Mouse (Mus musculus): Measurements from ENCODE around the gene Kcnq1. TPM values are rescaled to one million over a fixed set of nuclear protein-coding genes. Genes with fewer than 3 reads are reported as not detected.

Kcnq1 gene
- total RNA-seq, 2 experiments from 2014 or later = 4.4 to 5.0 TPM

DNA sequence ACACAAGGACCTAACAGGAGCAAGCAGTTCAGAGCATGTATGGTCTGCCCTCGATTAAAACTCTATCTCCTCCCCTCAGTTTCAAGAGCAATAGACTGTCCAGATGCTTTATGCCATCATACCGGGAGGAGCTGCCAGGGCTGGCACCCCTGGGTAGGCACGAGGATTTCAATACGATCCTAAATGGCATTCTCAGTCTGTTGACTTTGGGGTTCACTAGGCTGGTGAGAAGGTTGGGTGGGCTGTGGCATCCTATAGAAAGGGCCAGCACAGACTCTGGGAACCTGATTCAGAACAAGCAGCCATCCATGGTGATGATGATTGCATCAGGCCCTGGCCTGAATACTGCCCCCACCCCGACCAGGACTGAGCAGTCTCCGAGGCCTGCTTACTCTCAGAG is 79.3 kb downstream of the Kcnq1 start:
- no peak for DNase-seq

DNA sequence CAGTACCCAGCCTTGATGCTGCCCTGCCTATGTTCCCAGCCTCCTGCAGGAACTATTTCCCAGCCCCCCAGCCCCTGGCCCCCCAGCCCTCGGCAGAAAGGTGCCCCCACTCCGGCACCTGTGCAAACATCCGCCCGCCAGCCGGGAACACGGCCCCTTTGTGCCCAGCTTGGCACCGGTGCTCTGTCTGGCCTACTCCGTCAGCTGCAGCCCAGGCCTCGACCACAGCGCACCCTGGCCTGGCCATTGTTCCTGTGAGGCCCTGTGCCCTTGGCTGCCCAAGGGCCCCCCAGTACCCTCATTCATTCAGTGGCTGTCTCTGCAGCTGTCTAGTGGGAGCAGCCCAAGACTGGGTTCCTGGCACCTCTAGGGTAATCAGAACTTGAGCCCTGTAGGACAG is 80.2 kb downstream of the Kcnq1 start:
- no peak for DNase-seq

DNA sequence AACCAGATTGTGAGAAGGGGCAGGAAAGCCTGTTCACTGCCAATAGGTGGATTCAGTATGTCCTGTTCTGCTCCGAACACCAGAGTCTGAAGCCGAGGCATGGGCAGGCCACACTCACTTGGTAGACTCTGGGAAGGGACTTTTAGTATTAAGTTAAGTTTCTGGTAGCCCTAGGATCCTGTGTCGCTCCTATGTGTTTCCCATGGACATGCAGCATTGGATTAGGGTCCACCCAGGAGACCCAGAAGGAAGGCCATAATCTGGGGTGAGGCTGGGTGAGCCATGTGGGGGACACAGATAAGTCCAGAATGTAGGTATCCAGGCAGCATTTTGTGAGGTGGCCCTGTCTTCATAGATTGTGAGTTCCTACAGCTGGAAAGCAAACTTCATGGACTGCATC is 81.0 kb downstream of the Kcnq1 start:
- DNase-seq = no peak

DNA sequence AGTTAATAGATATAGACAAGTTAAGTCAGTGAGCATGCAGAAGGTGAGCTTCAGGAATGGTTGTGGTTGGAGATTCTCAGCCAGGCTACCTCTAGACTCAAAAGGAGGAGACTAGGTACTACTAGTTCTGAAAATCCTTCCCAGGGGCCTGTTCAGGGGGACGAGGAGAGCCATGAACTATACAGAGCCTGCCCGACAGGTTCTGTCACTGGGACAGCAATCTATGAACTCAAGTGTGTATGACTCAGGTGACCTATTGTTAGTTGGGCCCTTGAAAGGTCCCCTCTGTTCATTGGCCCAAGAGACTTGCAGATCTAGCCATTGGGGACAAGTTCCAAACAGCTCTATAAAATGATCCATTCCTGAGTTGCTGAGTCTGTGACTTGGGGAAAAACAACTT is 82.4 kb downstream of the Kcnq1 start:
- DNase-seq = no peak

DNA sequence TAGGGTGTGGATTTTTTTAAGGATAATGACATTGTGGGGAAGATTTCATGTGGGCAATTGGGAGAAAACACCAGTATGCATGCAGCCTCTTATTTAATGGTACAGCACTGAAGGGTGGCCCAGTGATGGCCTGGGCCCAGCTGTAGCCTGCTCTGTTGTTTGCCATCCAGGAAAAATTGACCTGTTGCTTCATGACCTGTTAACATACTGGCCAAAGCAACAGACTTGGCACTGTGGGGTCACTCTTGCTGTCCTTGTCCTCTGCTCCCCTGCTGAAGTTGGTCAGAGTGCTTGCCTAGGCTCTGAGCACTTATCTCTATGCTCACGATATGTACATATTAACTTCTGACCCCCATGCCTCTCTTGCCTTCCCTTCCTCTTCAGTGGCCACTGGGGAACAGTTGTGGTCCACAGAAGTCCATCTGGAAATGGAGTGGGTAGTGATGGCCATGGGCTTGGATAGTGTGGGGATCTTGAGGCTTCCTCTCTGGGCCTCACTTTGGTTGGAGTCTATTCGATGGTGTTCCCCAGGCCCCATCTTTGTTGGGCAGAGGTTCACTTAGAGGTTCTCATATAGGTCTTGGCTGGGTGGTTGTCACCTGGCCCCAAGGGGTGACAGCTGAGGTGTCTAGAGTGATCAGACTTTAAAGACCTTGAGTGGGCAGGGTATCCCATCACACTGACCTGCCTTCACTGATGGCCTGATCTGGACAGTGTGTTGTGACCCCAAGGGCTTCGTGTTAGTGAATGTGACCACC is 84.0 kb downstream of the Kcnq1 start:
- peak; percentile 31 for DNase-seq

DNA sequence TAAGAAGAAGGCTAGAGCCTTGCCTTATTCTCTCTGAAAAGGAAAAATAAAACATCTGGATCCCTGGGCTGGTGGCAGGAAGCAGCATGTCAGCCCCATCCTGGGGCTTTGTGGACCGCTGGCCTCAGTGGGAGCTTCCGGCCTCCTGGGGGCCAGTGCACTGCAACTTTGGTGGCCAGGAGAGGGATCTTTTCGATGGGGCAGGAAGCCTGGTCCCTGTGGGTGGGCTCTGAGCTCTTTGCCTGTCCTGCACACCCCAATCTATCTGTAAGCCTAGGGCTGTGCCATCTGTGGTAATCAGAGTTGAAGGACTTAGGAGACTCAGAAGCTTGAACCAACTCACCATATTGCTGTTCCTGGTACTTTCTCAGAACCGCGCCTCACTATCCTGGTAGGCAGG is 84.7 kb downstream of the Kcnq1 start:
- DNase-seq = no peak

DNA sequence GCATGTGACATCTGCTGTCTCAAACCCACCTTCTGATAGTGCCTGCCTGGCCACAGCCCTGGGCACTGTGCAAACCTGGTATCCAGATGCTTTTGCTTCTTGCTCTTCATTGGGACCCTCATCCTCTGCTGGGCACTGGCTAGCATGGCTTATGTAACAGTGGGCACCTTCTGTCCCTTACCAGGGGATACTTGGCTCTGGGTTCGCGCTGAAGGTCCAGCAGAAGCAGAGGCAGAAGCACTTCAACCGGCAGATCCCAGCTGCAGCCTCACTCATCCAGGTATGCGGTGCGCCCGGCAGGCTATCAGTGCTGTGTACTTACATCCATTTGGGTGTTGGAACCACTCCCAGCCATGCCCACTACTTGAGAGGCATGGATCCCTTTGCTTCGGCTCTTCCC is 86.2 kb downstream of the Kcnq1 start:
- DNase-seq = no peak

DNA sequence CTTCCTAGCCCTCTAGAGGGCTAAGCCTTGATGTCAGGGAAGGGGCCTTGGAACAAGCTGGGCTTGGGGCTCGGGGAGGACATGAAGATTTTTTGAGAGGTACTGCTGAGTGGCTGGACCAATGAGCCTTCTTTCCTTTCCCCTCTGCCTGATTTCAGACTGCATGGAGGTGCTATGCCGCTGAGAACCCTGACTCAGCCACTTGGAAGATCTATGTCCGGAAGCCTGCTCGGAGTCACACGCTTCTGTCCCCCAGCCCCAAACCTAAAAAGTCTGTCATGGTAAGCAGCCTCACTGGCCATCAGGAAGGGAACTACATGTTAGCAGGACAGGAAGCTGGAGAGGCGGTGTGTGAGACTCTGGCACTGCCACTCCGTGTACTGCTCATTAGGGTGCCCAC is 87.9 kb downstream of the Kcnq1 start:
- no peak for DNase-seq

DNA sequence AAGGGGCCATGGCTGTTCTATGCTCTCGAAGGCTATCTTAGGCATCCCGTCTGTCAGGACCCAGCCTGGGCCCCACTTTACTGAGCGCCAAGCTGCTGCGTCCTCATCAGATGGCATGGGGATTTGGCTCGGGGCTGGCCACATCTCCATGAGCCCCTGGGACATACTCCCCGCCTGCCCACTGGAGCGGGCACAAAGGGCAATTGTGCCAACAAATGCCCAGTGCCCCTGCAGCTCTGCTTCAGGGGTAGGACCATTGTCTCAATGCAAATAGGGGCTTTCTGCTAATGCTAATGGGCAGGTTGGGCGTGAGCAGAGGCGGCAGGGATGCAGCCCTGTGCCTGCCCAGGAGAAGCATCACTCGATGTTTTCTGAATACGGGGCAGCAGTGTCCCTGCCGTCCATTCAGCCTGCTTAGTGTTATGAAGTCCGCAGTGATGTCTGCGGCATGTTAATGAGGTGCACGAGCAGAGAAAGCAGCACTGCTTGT is 91.8 kb downstream of the Kcnq1 start:
- DNase-seq = no peak

DNA sequence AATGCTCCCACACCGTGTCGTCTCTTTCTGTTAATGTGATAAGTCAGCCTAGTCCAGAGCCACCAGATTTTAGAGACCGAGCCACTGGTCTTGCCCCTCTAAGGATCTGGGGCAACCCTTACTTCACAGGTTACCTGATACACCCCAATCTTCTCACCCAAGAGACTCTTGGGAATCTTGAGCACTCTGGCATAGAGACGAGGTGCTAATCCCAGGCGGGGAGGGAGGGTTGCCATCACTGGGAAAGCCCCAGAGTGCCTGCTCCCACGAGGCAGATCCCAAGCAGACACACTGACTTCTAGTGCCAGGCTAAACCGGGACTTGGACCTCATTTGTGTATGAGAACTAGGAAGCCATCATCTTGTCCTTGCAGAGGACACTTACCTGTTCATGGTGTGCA is 92.3 kb downstream of the Kcnq1 start:
- no peak for DNase-seq

DNA sequence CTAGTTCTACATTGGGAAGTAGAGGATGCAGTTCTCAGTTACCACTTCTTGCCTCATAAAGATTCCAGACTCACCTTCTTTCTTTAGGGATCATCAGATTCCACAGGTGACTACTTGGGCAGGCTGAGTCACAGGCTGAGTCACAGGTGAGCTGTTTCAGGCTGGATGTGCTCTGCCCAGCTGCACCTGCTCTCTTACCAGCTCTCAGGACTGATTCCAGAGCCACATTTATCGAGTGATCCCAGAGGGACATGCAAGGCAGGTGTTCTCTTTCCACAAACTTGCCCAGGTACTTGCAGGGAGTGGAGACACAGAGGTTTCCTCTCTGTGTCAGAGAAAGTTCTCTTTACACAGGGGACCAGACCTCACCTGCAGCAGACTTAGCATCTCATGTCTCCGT is 95.1 kb downstream of the Kcnq1 start:
- no peak for DNase-seq

DNA sequence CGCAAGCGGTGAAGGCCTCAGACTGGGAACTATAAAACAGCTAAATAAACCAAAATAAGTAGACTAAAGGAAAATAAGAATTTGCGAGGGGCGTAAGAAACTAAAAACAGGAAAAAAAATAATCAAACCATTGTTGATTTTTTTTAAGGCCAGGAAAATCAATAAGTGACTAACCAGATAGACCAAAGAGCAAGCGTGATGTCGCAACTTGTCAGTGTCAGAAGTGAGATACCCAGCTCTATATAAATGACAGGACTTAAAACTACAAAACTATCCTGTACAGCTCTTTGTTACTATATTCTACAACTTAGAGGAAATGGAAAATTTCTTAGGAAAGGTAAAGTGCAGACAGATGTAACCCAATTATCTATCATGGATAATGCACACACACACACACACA is 97.7 kb downstream of the Kcnq1 start:
- DNase-seq = no peak

DNA sequence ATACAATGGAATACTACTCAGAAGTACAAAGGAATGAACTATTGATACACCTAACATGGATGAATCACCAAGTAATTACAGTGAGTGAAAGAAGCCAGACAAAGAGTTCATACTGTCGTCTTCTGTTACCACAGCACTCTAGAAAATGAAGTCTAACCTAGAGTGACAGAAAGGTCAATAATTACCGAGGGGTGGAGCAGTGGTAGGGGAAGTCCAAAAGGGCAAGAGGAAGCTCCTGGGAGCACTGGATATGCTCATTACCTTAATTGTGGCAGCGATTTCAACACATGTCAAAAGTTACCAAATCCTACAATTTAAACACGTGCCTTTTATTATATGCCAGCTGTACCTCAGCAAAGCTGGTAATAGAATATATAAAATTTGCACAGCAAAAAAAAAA is 100.9 kb downstream of the Kcnq1 start:
- no peak for DNase-seq

DNA sequence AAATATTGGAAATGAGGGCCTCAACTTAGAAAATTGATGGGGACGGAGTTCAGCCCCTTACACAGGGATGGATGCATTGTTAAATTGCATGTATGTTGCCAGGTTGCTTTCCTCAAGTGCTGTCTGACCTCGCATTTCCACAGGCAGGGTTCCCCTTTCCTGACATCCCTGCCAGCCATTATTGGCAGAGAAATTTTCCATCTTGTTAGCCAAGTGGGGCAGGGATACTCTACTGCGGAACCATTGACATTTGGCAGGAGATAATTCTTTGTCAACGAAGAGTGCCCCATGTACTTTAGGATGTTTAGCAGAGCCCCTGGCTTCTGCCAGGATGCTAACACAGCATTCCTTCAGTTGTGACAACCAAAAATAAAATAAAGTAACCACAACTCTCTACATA is 104.6 kb downstream of the Kcnq1 start:
- peak; percentile 73 for DNase-seq

DNA sequence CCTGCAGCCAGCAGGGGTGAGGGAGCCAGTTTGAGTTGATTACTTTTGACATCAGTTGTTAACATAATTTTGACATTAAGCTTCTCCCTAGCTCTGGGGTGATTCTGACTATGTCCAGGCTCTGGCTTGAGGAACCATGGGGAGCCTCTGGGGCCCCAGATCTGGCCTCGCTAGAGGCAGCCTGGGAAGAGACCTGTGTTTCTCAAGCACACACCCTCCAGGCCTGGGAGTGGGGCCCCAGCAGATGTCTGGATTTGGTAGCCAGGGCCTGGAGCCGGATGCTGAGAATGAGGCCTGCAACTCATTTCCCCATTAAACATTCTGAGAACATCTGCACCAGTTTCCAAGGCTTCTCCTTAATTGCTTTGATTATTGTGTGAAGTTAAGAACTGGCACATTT is 145.0 kb downstream of the Kcnq1 start:
- no peak for DNase-seq

DNA sequence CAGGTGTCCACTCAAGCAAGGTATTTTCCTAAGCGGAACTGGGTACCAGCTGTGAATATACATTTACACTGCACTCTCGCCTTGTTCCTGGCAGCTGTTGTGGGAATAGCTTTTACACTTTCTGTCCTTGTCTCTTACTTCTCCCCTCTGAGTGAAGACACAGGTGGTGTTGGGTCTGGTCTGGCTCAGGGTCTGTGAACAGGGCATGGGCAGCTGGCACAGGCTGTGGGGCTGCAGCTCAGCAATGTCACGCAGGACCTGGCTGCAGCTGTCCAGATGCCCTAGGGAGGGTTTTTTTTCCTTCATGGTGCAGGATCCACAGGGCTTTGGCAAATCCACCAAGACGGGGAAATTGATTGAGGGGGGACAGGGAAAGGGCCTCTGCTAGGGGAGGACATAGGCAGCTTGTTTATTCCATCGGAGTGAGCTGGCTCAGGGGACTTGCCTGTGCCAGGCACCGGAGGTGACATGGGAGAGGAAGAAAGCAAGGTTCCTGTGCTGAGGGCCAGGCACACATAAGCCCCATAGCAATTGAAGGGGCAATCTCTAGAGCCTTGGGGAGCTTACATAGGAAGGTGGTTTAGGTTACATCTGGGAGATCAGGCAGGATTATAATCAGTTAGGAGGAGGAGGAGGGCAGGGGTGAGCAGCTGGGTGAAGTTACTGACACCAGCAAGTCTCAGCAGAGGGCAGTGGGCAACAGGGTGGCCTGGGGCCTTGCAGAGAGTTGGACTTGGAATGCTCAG is 147.1 kb downstream of the Kcnq1 start:
- no peak for DNase-seq

DNA sequence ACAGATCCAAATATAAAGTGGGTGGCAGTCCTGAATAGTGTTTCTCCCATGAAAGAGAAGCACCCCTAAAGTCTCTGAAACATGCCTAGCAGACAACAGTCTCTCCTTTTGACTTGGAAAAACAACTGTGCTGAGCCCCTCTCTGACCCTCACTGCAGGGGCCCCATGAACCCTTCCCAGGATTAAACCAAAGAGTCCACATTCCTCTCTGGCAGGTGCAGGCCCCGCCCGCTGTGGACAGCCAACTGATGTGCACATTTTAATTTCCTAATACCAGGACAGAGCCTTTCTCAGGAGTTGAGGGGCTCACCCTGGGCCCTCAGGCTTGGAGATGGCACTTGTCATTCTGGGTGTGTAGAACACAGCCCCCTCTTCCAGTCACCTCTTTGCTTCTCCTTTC is 148.7 kb downstream of the Kcnq1 start:
- DNase-seq = no peak

DNA sequence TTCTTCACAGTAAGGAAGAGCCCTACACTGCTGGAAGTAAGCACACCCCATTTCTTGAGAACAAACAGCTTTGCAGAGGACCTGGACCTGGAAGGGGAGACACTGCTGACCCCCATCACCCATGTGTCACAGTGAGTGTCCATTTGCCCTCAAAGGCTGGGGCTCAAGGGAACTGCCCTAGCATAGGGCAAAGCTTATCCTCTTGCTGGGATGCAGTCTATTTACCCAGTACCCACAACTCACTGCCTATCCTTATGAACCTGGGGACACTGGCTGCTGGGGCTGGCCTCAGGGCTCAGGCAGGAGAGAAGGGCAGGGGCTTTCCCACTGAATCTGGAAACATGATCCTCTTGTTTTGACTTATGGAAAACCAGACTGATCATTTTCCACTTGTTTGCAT is 155.1 kb downstream of the Kcnq1 start:
- no peak for DNase-seq

DNA sequence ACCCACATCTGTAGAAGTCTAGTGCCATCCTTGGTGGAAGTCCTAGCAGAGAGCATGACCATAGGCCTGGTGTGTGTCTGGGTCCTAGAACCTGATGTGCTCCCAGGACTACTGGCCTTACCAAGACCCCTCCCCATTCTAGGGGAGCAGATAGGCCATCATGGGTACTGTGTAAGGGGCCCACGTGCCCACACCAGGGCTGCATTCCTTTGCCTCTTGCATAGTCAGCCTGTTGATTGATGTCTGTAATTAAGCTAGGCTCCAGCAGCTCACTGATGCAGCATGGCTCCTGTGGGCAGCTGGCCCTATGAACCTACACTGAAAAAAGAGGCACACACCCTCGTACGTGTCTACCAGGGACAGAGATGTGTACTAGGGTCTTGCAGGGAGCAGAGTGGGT is 157.4 kb downstream of the Kcnq1 start:
- no peak for DNase-seq

DNA sequence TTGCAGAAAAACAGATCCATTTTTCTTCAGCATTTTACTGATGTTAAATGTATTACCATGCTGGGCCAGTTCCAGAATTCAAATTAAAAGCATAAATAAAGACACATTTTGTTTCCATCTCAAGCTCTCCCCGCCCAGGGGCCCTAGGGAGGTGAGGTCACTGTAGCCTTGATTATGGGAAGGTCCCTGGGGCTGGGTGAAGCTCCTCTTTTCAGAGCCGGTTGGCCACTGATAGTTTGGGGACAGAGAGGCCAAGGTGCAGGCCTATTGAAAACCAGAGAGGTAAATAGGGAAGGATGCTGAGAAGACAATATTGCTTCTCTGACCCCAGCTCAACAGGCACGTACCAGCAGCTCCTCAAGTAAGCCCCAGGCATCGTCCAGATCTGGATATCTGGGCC is 157.8 kb downstream of the Kcnq1 start:
- no peak for DNase-seq

DNA sequence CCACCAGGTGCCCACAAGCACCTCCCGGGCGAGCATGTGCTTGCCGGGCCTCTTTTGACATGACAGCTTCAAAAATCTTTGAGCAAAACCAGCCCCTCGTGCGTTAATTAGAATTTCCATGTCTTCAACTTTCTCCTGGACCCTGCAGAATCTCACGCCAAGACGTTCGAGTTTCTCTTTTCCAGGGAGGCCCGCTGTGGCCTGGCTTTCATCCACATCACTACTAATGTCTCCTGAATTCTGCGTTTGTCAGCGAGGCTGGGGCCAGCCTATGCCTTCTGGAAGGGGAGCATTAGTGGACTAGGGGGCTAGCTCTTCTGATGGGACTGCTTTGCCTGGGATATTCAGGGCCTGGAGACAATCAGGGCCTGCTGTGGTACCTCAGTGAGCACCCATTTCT is 159.2 kb downstream of the Kcnq1 start:
- DNase-seq = no peak

DNA sequence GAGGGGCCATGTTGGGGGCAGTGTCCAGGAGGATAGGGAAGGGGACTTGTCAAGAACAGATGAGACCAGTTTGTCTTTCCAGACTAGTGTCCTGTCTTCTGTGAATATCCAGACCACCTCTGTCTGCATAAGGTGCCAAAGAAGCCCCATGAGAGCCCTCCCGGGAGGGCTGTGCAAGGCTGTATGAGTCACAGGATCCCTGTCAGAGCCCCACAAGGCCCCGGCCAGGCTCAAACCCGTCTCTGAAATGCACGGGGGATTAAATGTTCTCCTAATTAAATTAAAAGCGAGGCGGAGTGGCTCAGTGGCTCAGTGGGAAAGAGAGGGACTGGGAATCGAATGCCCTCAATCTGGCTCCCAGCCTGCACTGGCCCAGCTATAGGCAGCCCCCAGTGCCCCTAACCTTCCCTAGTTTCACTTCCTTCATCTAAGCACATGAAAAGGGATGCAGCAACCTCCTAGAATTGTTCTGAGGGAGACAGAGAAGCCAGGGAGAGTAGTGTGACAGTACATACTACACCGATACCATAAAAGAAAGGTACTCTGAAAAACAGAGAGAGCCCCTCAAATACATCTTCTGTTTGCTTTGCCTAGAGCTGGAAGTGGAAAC is 159.8 kb downstream of the Kcnq1 start:
- DNase-seq = no peak

DNA sequence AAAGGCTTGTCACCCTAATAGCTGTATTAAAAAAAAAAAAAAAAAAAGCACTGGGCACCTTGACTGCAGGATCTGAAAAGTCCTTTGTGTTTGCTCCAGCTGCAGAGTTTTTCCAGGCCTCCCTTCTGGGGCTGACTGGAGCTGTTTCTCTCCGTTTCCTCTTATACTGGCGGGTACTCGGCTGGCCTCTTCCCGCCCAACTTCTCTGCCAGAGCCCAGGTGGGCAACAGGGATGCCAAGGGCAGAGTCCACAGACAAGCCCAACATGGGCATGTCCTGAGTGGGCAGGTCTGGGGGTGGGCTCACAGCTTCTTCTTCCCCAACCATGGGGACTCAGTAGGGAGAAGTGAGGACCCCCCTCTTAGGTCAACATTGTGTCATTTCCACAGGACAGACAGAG is 167.6 kb downstream of the Kcnq1 start:
- DNase-seq = no peak

DNA sequence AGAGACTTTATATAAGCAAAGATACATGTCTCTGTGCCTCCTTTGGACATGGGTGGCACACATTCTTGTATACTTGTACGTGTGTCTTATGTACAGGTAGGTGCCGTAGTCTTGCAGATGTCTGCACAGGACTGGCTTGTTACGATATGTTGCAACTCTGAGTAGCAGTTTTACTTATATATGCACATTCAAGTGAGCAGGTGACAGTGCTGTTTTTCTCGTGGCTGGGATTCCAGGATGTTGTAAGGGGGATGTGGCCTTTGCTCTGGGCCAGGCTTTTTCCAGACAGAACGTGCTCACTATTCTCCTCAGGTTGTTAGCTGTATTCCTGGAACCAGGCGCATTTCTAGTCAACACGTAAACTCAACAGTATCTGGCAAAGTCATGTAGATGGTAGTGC is 168.9 kb downstream of the Kcnq1 start:
- DNase-seq = no peak
